Mouse (Mus musculus): ENCODE data around the gene Med26.
A peak's percentile ranks its signal among the peaks of the same experiment; 100 is the strongest.

Gene Med26

DNA sequence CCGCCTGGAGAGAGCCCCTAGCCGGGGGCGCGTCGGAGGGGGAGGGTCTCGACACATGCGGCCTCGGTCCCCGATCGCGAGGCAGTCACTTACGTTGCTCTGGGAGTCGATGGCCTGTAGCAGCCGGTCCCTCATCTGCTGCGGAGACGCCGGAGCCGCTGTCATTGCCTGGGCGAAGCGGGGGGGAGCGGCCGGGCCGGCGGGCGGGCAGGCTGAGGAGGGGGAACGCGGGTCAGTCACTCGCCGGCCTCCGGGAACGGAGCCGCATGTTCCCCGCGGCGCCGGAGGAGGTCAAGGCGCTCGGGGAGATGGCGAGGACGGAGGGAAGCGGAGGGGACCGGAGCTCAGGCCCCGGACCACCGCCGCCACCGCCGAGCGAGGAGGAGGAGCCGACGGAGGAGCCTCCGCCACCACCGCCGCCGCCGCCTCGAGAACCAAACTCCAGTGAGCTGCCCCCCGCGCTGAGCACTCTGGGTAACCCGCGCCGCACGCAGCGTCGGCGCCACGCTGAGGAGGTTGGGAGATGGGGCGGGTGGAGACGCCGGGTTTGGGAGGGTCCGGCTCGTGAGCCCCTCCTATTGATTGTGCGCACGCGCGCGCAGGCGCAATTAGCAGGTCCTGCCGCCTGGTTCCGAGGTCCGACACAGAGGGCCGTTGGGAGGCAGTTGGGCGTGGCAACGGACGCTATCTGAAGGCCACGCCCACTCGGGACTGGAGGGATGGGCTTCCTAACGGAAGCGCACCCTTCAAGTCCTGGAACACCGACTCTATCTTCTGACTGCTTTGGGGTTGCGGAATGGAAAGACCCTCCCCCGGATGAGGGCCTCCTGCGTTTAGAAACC, at the start of gene Med26:
TSS of gene Med26 (minus strand) at position 469 of the 842 bp plus-strand sequence.
- peak; percentile 99 for DNase-seq

DNA sequence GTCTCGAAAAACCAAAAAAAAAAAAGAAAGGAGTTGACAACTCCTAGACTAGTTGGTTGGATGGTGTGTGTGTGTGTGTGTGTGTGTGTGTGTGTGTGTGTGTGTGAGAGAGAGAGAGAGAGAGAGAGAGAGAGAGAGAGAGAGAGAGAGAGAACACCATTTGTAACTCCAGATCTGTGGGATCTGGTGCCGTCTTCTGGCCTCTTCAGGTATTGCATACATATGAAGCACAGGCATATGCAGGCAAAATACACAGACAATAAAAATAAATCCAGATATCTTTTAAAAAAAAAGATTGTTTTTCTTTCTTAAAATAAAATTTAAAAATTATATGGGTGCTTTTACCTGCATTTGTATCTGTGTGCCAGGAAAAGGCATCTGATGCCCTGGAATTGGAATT, 42.1 kb upstream of the Med26 start:
- peak; percentile 58 for DNase-seq

DNA sequence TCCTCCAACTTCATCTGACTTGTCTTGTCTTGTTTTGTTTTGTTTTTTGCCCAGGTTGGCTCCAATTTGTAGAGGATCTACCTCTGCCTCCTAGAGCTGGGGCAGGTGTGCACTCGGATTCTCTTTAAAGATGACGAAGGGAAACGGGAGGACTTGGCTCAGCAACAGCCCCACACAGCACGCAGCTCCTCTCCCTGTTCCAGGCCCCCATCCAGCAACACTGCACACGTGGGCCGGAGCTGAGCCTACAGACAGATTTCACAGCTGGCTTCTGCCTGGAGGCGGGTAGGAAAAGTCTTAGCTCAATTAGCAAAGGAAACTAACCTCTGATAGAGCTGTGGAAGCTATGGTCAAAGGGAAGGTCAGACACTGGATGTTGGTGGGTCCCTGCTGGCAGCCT, 41.2 kb upstream of the Med26 start:
- DNase-seq = no peak

GRCm38 (mm10) chr8:72588865-72589264, 40.8 kb upstream of the Med26 start:
- no peak for DNase-seq

DNA sequence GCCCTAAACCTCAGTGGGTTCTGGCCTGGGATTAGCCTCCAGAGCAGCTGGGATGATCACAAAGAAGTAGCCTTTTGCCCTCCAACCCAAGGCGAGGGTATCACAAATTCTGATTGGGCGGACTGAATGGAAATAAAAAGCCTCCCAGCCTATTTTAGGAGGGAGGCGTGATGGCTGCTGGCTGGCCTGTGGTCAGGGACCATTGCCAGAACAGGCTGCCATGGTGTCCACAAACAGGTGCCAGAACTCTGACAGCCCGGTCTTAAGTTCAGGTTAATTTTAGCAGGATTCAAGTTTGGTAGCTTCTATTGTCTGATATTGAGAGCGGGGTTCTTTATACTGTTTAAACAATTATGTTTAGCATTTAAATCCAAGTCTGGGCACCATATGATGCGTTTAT, 39.7 kb upstream of the Med26 start:
- DNase-seq = peak; percentile 35

DNA sequence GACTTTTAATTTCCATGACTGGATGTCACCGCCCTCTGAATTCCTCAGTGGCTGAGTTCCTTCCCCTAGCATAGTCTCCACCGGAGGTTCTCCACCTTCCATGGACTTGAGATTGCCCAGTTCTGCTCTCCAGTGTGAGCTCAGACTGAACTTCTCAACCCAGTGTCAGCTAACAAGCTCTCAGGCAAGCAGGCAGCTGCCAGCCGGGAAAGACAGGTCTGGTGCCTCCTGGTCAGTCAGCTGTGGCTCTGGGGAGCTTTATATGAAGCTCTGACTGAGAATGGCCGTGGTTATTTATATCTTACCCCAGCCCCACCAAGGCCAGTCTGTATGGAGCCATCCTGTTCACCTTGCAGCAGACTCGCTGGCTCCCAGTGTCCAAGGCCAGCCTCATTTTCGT, 36.3 kb upstream of the Med26 start:
- no peak for DNase-seq

GRCm38 (mm10) chr8:72583056-72583771, 35.1 kb upstream of the Med26 start:
- no peak for DNase-seq

DNA sequence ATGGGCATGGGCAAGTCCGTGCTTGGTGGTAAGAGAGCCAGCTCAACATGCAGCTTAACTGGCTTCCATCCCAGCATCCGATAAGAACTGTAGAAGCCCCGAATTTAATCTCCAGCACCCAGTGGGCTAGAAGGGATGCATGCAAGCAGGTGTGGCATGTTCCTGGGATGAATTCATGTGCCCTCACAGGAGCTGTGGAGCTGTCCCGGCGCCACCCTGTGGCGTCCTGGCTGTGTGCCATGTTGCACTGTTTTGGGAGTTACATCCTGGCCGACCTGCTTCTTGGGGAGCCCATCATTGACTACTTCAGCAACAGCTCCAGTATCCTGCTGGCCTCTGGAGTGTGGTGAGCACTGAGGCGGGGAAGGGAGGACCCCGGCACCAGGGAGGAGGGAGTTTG, 31.3 kb upstream of the Med26 start:
- no peak for DNase-seq

DNA sequence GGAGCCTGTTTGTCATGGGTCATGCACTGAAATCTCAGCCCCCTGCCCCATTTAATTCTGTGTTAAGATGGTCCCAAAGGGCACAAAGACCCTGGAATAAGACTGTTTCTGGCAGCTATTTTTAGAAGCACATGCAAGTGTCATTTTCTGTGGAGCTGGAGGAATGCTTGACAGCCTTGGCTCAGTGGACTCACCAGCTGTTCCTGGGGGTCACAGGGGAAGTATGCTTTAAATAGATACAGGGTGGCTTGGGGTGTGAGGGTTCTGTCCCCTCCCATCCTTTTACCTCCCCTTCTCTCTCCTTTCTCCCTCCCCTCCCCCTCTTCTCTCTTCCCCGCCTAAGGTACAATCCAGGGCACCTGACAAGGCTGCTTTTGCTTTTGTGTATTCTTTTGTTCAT, 29.9 kb upstream of the Med26 start:
- DNase-seq = no peak

- no peak for DNase-seq
These were observed 29.2 kb upstream of the Med26 start for GRCm38 (mm10) chr8:72577266-72577665.

GRCm38 (mm10) chr8:72575915-72576314, 27.8 kb upstream of the Med26 start:
- DNase-seq = no peak

GRCm38 (mm10) chr8:72573450-72573849, 25.4 kb upstream of the Med26 start:
- DNase-seq = no peak

DNA sequence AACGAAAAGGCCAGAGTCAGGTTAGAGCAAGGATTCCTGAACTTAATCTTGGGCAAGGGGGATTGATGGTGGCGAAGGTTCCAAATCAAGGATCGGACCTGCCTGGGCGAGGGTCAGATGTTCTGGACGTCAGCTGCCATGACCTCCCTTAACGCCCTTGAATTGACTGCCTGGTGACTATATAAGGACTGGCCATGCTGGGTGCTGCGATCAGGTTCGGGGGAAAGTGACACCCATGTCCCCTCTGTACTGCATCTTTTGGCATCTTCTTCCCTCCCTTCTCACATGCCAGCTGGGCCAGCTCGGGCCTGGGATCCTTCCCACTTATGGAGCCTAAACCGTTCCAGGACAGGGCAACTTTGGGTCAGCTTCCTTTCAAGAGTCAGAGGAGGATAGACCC, 24.4 kb upstream of the Med26 start:
- DNase-seq = no peak

DNA sequence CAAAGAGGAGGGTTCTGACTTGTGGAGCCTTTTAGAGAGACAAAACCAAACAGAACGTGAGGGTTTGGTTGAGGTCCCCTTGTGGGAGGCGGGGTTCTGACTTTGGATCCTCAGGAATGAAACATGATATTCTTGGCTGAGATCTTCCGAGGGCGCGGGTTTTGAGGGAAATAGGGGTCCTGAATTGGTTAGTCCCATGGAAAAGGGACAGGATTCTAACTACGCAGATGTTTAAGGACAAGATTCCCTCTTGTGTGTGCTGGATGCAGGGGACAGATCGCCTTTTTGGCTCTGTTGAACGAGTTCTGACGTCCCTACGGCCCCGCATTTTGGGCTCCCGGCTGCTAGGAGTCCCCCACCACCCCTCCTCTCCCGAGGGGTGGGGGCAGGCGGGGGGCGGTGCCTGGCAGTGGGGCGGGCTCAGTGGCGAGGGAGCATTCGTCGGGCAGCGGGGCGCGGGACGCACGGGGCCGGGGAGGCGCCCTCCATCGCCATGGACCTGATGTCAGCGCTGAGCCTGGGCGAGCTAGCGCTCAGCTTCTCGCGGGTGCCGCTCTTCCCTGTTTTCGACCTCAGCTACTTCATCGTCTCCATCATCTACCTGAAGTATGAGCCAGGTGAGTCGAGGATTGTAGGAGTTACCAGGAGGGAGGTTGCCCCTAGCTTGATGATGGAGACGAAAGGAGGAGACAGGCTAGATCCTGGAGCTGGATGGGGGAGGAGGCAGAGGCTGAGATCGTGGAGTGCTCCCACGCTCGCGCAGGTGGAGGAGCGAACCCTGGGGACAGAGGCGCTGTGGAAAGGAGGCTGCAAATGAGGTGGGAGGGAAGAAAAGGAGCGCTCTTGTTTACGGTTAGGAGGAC, 23.8 kb upstream of the Med26 start, which contains the start of gene Tmem38a:
TSS of gene Tmem38a (plus strand) at position 445 of the 863 bp plus-strand sequence.
- DNase-seq = peak; percentile 73

DNA sequence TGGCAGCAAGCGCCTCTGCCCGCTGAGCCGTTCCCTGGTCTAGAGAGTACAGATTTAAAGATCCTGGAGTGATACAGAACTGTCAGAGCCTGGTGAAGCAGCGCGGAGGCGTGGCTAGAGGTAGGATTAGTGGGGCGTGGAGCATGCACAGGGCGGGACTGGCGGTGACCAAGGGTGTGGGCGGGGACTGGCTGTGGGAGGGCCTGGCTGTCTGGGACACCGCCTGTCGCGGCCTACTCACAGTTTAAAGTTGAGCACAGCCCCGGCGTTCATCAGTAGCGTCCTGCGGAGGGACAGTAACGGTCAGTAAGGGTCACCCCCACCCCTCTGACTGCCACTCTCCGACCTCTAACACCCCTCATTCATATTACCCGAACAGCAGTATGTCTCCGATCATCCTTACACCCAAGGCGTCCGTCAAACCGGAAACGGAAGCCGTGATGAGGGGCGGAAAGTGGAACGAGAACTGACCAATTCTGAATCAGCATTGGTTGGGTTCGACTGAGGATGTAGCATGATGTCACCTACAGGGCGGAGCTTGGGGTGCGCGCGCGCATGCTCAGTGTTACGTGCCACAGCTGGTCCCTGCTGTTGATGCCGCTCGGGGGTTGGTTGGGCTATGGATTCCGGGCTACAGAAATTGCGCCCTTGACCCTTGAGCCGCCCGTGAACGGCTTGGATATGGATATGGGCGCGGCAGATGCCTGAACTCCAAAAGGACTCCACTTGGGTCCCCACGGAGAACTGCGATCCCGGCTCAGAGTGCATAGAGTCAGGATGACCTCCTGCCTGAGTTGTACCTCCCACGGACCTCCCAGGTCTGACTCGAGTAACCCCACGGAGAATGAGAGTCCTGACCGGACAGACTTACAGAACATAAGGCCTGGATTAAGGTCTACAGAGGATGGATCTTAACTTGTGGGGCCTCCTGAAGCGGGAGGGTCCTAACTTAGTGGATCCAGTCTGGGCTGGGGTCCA, 22.9 kb upstream of the Med26 start, which contains the start of gene Smim7:
TSS of gene Smim7 (minus strand) at position 456 of the 978 bp plus-strand sequence.
- DNase-seq = peak; percentile 100

DNA sequence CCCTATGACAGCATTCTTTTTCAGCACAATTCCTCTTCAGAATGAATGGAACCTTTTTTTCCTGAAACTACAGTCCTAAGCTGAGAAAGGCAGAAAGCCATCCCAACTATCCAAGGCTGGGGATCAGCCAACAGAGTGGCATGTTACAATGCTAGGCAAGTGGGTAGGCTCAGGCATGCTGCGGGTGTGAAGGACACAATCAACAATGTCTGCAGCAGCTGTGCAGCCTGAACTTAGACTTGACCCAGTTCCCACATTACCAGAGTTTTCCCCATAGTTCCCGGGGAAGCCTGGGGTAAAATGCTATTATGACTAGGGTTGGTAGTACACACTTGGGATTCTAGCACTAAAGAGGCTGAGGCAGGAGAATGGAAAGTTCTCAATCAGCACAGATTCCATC, 17.9 kb upstream of the Med26 start:
- no peak for DNase-seq

- DNase-seq = no peak
These were observed 13.1 kb upstream of the Med26 start for GRCm38 (mm10) chr8:72561111-72561689.

GRCm38 (mm10) chr8:72555770-72556169, 7.7 kb upstream of the Med26 start:
- no peak for DNase-seq

DNA sequence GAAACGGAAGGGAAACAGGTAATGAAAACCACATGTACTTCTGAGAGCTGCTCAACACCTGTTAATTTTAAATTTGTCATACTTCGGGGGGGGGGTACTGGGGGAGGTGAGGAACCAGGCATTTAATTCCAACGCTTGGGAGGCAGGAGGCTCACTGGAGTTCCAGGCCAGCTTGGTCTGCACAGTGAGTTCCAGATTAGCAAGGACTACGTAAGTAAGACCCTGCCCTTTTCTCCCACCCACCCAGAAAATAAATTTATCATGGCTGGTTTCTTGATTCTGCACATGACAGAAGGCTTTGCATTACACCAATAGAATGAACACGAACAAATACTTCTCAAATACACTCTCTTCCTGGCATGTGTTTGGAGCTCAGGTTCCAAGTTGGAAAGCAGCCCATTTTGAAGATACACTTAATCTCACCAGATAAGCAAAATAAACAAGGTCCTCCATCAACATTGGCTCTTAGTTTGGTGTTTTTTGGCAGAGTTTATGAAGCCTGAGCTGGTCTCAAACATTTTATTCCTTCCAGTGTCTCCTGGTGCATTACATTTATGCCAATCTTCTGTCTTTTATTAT, 1.3 kb upstream of the Med26 start:
- peak; percentile 31 for DNase-seq

- DNase-seq = peak; percentile 44
These were observed 709 bp upstream of the Med26 start for GRCm38 (mm10) chr8:72548644-72549313.
